Mouse (Mus musculus): ENCODE measurements at regions not wholly inside any gene's neighbourhood (a gene's known extent, or its start where the extent isn't known, plus 50 kb on each side); places are given as distances from the start of the nearest gene placed in this dataset.

GRCm38 (mm10) chr10:46826639-46827038 lies 1249.0 kb downstream of the Hace1 start:
- DNase-seq (ENCODE audit: low read depth): no peak

GRCm38 (mm10) chr10:46827109-46827812 lies 1249.6 kb downstream of the Hace1 start:
- peak; percentile 3 for DNase-seq (ENCODE audit: low read depth)

- no peak for DNase-seq (ENCODE audit: low read depth)
Observed at GRCm38 (mm10) chr10:46828164-46828563, 1250.5 kb downstream of the Hace1 start.

- DNase-seq (ENCODE audit: low read depth): no peak
Observed at GRCm38 (mm10) chr10:46845578-46846314, 1268.1 kb downstream of the Hace1 start.

All from NIH3T3 (cell line).